Mouse (Mus musculus) cerebellum, adult 9-10 months (tissue): ENCODE data around the gene Pnlip.

ENCODE experiments used
- DNase-seq: peaks from one replicate; pipeline ENCODE4 v3.0.0; 2022

The Pnlip gene

GRCm38 (mm10) chr19:58652198-58652597, at the start of gene Pnlip:
Gene Pnlip, plus strand, starts transcription at chr19:58652498.
- no peak for DNase-seq

GRCm38 (mm10) chr19:58609716-58610115, 42.6 kb upstream of the Pnlip start:
- DNase-seq = no peak

GRCm38 (mm10) chr19:58612745-58613144, 39.6 kb upstream of the Pnlip start:
- DNase-seq = no peak

- DNase-seq = no peak
Observed at GRCm38 (mm10) chr19:58616606-58617005, 35.7 kb upstream of the Pnlip start.

- no peak for DNase-seq
Observed at GRCm38 (mm10) chr19:58620661-58621060, 31.6 kb upstream of the Pnlip start.

GRCm38 (mm10) chr19:58621646-58622045, 30.7 kb upstream of the Pnlip start:
- DNase-seq = no peak

GRCm38 (mm10) chr19:58624799-58625198, 27.5 kb upstream of the Pnlip start:
- DNase-seq = no peak

- no peak for DNase-seq
Observed at GRCm38 (mm10) chr19:58625254-58625947, 26.9 kb upstream of the Pnlip start.

GRCm38 (mm10) chr19:58627406-58628337, 24.6 kb upstream of the Pnlip start:
- peak; percentile 28 for DNase-seq

GRCm38 (mm10) chr19:58629351-58629773, 22.9 kb upstream of the Pnlip start:
- DNase-seq = no peak

GRCm38 (mm10) chr19:58650036-58650435, 2.3 kb upstream of the Pnlip start:
- no peak for DNase-seq

GRCm38 (mm10) chr19:58662098-58662497, 9.8 kb downstream of the Pnlip start:
- DNase-seq = no peak

- DNase-seq = no peak
Observed at GRCm38 (mm10) chr19:58663317-58663716, 11.0 kb downstream of the Pnlip start.

- DNase-seq = no peak
Observed at GRCm38 (mm10) chr19:58664901-58665300, 12.6 kb downstream of the Pnlip start.

- DNase-seq = no peak
Observed at GRCm38 (mm10) chr19:58674644-58675043, 22.3 kb downstream of the Pnlip start.

- no peak for DNase-seq
Observed at GRCm38 (mm10) chr19:58677117-58677516, 24.8 kb downstream of the Pnlip start.

- DNase-seq = no peak
Observed at GRCm38 (mm10) chr19:58688933-58689332, 36.6 kb downstream of the Pnlip start.

- DNase-seq = no peak
Observed at GRCm38 (mm10) chr19:58695314-58695713, 43.0 kb downstream of the Pnlip start.

GRCm38 (mm10) chr19:58696235-58696634, 43.9 kb downstream of the Pnlip start:
- DNase-seq = no peak

- DNase-seq = no peak
Observed at GRCm38 (mm10) chr19:58704556-58704955, 52.3 kb downstream of the Pnlip start.

GRCm38 (mm10) chr19:58708611-58709010, 56.3 kb downstream of the Pnlip start:
- DNase-seq = no peak

GRCm38 (mm10) chr19:58717925-58718324, 65.6 kb downstream of the Pnlip start:
- no peak for DNase-seq

- no peak for DNase-seq
Observed at GRCm38 (mm10) chr19:58720439-58720838, 68.1 kb downstream of the Pnlip start.

- no peak for DNase-seq
Observed at GRCm38 (mm10) chr19:58726551-58726950, 74.3 kb downstream of the Pnlip start.
